Mouse (Mus musculus): Measurements from ENCODE around the gene Wfdc8. TPM values are rescaled to one million over a fixed set of nuclear protein-coding genes. Genes with fewer than 3 reads are reported as not detected.

Gene Wfdc8
- total and polyA plus RNA-seq, 3 experiments, result not detected

DNA sequence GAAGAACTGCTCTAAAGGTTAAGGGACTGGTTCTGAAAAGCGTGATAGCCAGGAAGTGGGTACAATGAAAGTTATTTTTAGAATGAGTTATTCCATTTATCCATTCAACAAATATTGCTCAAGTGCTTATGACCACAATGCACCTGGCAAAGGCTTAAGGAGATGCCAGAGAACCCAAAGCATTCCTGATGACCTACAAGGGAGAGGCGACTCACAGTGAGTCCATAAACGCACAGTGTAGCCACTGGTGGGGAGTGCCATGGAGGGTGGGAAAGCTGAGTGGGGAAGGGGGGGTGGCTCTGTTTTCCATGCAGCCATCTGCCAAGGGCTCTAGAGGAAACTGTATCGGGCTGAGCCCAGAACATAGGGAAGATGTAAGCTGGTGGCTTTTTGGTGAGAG, 64.1 kb downstream of the Wfdc8 start:
- H3K27me3 ChIP-seq (ENCODE audit: control insufficient read depth in 1 of 2, insufficient read depth in 2 of 2, low read length in 2 of 2), result peaks cover 4 to 5% of the 10 kb centered on the region in 2 experiments
- H3K4me1 ChIP-seq (ENCODE audit: control insufficient read depth in 1 of 2, insufficient read depth in 2 of 2, low read length in 2 of 2), result no peaks in the 10 kb centered on the region
- no peak for DNase-seq (ENCODE audit: low read depth, low spot score)
- H3K36me3 ChIP-seq (ENCODE audit: control insufficient read depth in 1 of 2, insufficient read depth in 2 of 2, low read length in 2 of 2), result no peaks in the 10 kb centered on the region
- no peak overlapping the region for H3K4me3 ChIP-seq (ENCODE audit: control insufficient read depth in 1 of 2, insufficient read depth in 1 of 2, low read depth in 2 of 2, low read length in 2 of 2)
- no peaks in the 10 kb centered on the region for H3K9me3 ChIP-seq (replicated peaks; ENCODE audit: insufficient read depth, low read length)
- no peak for TF ChIP-seq E2F4 (IDR thresholded peaks at IDR 0.05; ENCODE audit: borderline replicate concordance, low read depth, low read length)
- TF ChIP-seq MEF2A (IDR thresholded peaks at IDR 0.05; ENCODE audit: extremely low read depth, insufficient replicate concordance, low read depth, low read length, poor library complexity, severe bottlenecking), result no peak
- TF ChIP-seq JUND (IDR thresholded peaks at IDR 0.05; ENCODE audit: low read depth, low read length), result no peak
- no peak for TF ChIP-seq MAFK (IDR thresholded peaks at IDR 0.05; ENCODE audit: borderline replicate concordance, low read depth, low read length)
- TF ChIP-seq CHD2 (IDR thresholded peaks at IDR 0.05; ENCODE audit: low read length), result no peak
- TF ChIP-seq ZNF384 (IDR thresholded peaks at IDR 0.05; ENCODE audit: low read depth, low read length), result no peak
- no peak for TF ChIP-seq KAT2A (conservative IDR thresholded peaks at IDR 0.05; ENCODE audit: low read depth, low read length)
- no peak for TF ChIP-seq EP300 (IDR thresholded peaks at IDR 0.05; ENCODE audit: low read depth in 1 of 2, low read length in 2 of 2)
- TF ChIP-seq NRF1 (IDR thresholded peaks at IDR 0.05; ENCODE audit: insufficient read depth, low read depth, low read length, poor library complexity, severe bottlenecking), result no peak
- TF ChIP-seq ELF1 (IDR thresholded peaks at IDR 0.05; ENCODE audit: low read depth, low read length), result no peak
- no peak for TF ChIP-seq TCF12 (IDR thresholded peaks at IDR 0.05; ENCODE audit: low read depth, low read length)
- no peak for TF ChIP-seq CHD1 (IDR thresholded peaks at IDR 0.05; ENCODE audit: low read depth, low read length)
- no peak for TF ChIP-seq RCOR1 (IDR thresholded peaks at IDR 0.05; ENCODE audit: low read depth, low read length)
- TF ChIP-seq USF2 (IDR thresholded peaks at IDR 0.05; ENCODE audit: borderline replicate concordance in 1 of 2, insufficient read depth in 1 of 2, low read depth in 1 of 2, low read length in 2 of 2), result no peak
- no peak for TF ChIP-seq ZC3H11A (IDR thresholded peaks at IDR 0.05; ENCODE audit: low read depth, low read length)
- no peak for TF ChIP-seq SMC3 (IDR thresholded peaks at IDR 0.05; ENCODE audit: low read depth, low read length)
- TF ChIP-seq BHLHE40 (IDR thresholded peaks at IDR 0.05; ENCODE audit: borderline replicate concordance, low read depth, low read length), result no peak
- TF ChIP-seq ZMIZ1 (IDR thresholded peaks at IDR 0.05; ENCODE audit: low read depth, low read length), result no peak
- no peak for TF ChIP-seq SIN3A (IDR thresholded peaks at IDR 0.05; ENCODE audit: low read length)
- no peak for TF ChIP-seq ETS1 (IDR thresholded peaks at IDR 0.05; ENCODE audit: low read depth, low read length)
- H3K9ac ChIP-seq (ENCODE audit: control insufficient read depth, low read depth, low read length, poor library complexity, severe bottlenecking), result no peak overlapping the region
- no peak overlapping the region for H3K27ac ChIP-seq (ENCODE audit: control insufficient read depth, low read depth, low read length)
- no peaks in the 10 kb centered on the region for H3K79me2 ChIP-seq (ENCODE audit: control insufficient read depth, insufficient read depth, low read length, poor library complexity)

Other genes starting within 250 kb of the Wfdc8 start
Only the 30 nearest of the 33 such genes appear.
- gene Rbpjl, start 210.5 kb downstream of the Wfdc8 start, total RNA-seq (2012; rRNA removed), result not detected in 2 replicates
- under 1 TPM in 1 of 2 experiments, not detected in 1; 0.07 TPM for gene Rbpjl, start 210.5 kb downstream of the Wfdc8 start, polyA plus RNA-seq (2012; ENCODE audit: insufficient read depth in 1 of 2, insufficient read length in 2 of 2, low read depth in 1 of 2, low replicate concordance in 2 of 2, missing spikeins in 1 of 2)
- not detected in 2 replicates for gene Matn4, start 208.5 kb downstream of the Wfdc8 start, total RNA-seq (2012; rRNA removed)
- gene Matn4, start 208.5 kb downstream of the Wfdc8 start, polyA plus RNA-seq (2012; ENCODE audit: insufficient read depth in 1 of 2, insufficient read length in 2 of 2, low read depth in 1 of 2, low replicate concordance in 2 of 2, missing spikeins in 1 of 2), result not detected
- not detected in 2 replicates for gene Sdc4, start 169.7 kb downstream of the Wfdc8 start, total RNA-seq (2012; rRNA removed)
- not detected for gene Sdc4, start 169.7 kb downstream of the Wfdc8 start, polyA plus RNA-seq (2012; ENCODE audit: insufficient read depth in 1 of 2, insufficient read length in 2 of 2, low read depth in 1 of 2, low replicate concordance in 2 of 2, missing spikeins in 1 of 2)
- gene Sys1, start 156.7 kb downstream of the Wfdc8 start, total RNA-seq (2012; rRNA removed), result 94.3 and 96.5 TPM in 2 replicates
- gene Sys1, start 156.7 kb downstream of the Wfdc8 start, polyA plus RNA-seq (2012; ENCODE audit: insufficient read depth in 1 of 2, insufficient read length in 2 of 2, low read depth in 1 of 2, low replicate concordance in 2 of 2, missing spikeins in 1 of 2), result 10 to 100 TPM in 1 of 2 experiments, not detected in 1; 85.8 TPM
- 1.0 TPM in 1 of 2 replicates, not detected in the other for gene Gm20458, start 152.7 kb downstream of the Wfdc8 start, total RNA-seq (2012; rRNA removed)
- 10 to 100 TPM in 1 of 2 experiments, not detected in 1; 19.2 TPM for gene Gm20458, start 152.7 kb downstream of the Wfdc8 start, polyA plus RNA-seq (2012; ENCODE audit: insufficient read depth in 1 of 2, insufficient read length in 2 of 2, low read depth in 1 of 2, low replicate concordance in 2 of 2, missing spikeins in 1 of 2)
- gene Trp53tg5, start 139.9 kb downstream of the Wfdc8 start, total RNA-seq (2012; rRNA removed), result not detected in 2 replicates
- under 1 TPM in 1 of 2 experiments, not detected in 1; 0.13 TPM for gene Trp53tg5, start 139.9 kb downstream of the Wfdc8 start, polyA plus RNA-seq (2012; ENCODE audit: insufficient read depth in 1 of 2, insufficient read length in 2 of 2, low read depth in 1 of 2, low replicate concordance in 2 of 2, missing spikeins in 1 of 2)
- gene Dbndd2, start 127.5 kb downstream of the Wfdc8 start, total RNA-seq (2012; rRNA removed), result 11.9 and 13.1 TPM in 2 replicates
- gene Dbndd2, start 127.5 kb downstream of the Wfdc8 start, polyA plus RNA-seq (2012; ENCODE audit: insufficient read depth in 1 of 2, insufficient read length in 2 of 2, low read depth in 1 of 2, low replicate concordance in 2 of 2, missing spikeins in 1 of 2), result 1 to 10 TPM in 1 of 2 experiments, not detected in 1; 6.9 TPM
- 35.8 and 39.8 TPM in 2 replicates for gene Pigt, start 116.1 kb downstream of the Wfdc8 start, total RNA-seq (2012; rRNA removed)
- gene Pigt, start 116.1 kb downstream of the Wfdc8 start, polyA plus RNA-seq (2012; ENCODE audit: insufficient read depth in 1 of 2, insufficient read length in 2 of 2, low read depth in 1 of 2, low replicate concordance in 2 of 2, missing spikeins in 1 of 2), result 100 to 1,000 TPM in 1 of 2 experiments, not detected in 1; 115 TPM
- gene Wfdc2, start 51.2 kb downstream of the Wfdc8 start, total RNA-seq (2012; rRNA removed), result not detected in 2 replicates
- not detected for gene Wfdc2, start 51.2 kb downstream of the Wfdc8 start, polyA plus RNA-seq (2012; ENCODE audit: insufficient read depth in 1 of 2, insufficient read length in 2 of 2, low read depth in 1 of 2, low replicate concordance in 2 of 2, missing spikeins in 1 of 2)
- gene Spint3, start 40.2 kb downstream of the Wfdc8 start, total RNA-seq (2012; rRNA removed), result not detected in 2 replicates
- not detected for gene Spint3, start 40.2 kb downstream of the Wfdc8 start, polyA plus RNA-seq (2012; ENCODE audit: insufficient read depth in 1 of 2, insufficient read length in 2 of 2, low read depth in 1 of 2, low replicate concordance in 2 of 2, missing spikeins in 1 of 2)
- not detected in 2 replicates for gene Wfdc6a, start 28.2 kb downstream of the Wfdc8 start, total RNA-seq (2012; rRNA removed)
- gene Wfdc6a, start 28.2 kb downstream of the Wfdc8 start, polyA plus RNA-seq (2012; ENCODE audit: insufficient read depth in 1 of 2, insufficient read length in 2 of 2, low read depth in 1 of 2, low replicate concordance in 2 of 2, missing spikeins in 1 of 2), result not detected
- not detected in 2 replicates for gene Eppin, start 20.0 kb downstream of the Wfdc8 start, total RNA-seq (2012; rRNA removed)
- not detected for gene Eppin, start 20.0 kb downstream of the Wfdc8 start, polyA plus RNA-seq (2012; ENCODE audit: insufficient read depth in 1 of 2, insufficient read length in 2 of 2, low read depth in 1 of 2, low replicate concordance in 2 of 2, missing spikeins in 1 of 2)
- gene Wfdc6b, start 104 bp downstream of the Wfdc8 start, total RNA-seq (2012; rRNA removed), result not detected in 2 replicates
- gene Wfdc6b, start 104 bp downstream of the Wfdc8 start, polyA plus RNA-seq (2012; ENCODE audit: insufficient read depth in 1 of 2, insufficient read length in 2 of 2, low read depth in 1 of 2, low replicate concordance in 2 of 2, missing spikeins in 1 of 2), result not detected
- gene Wfdc16, start 25.2 kb upstream of the Wfdc8 start, total RNA-seq (2012; rRNA removed), result not detected in 2 replicates
- not detected for gene Wfdc16, start 25.2 kb upstream of the Wfdc8 start, polyA plus RNA-seq (2012; ENCODE audit: insufficient read depth in 1 of 2, insufficient read length in 2 of 2, low read depth in 1 of 2, low replicate concordance in 2 of 2, missing spikeins in 1 of 2)
- not detected in 2 replicates for gene Wfdc10, start 42.4 kb upstream of the Wfdc8 start, total RNA-seq (2012; rRNA removed)
- gene Wfdc10, start 42.4 kb upstream of the Wfdc8 start, polyA plus RNA-seq (2012; ENCODE audit: insufficient read depth in 1 of 2, insufficient read length in 2 of 2, low read depth in 1 of 2, low replicate concordance in 2 of 2, missing spikeins in 1 of 2), result not detected
- not detected in 2 replicates for gene Wfdc9, start 43.0 kb upstream of the Wfdc8 start, total RNA-seq (2012; rRNA removed)
- not detected for gene Wfdc9, start 43.0 kb upstream of the Wfdc8 start, polyA plus RNA-seq (2012; ENCODE audit: insufficient read depth in 1 of 2, insufficient read length in 2 of 2, low read depth in 1 of 2, low replicate concordance in 2 of 2, missing spikeins in 1 of 2)
- not detected in 2 replicates for gene Wfdc11, start 60.5 kb upstream of the Wfdc8 start, total RNA-seq (2012; rRNA removed)
- not detected for gene Wfdc11, start 60.5 kb upstream of the Wfdc8 start, polyA plus RNA-seq (2012; ENCODE audit: insufficient read depth in 1 of 2, insufficient read length in 2 of 2, low read depth in 1 of 2, low replicate concordance in 2 of 2, missing spikeins in 1 of 2)
- gene Wfdc13, start 71.5 kb upstream of the Wfdc8 start, total RNA-seq (2012; rRNA removed), result 0.12 TPM in 1 of 2 replicates, not detected in the other
- not detected for gene Wfdc13, start 71.5 kb upstream of the Wfdc8 start, polyA plus RNA-seq (2012; ENCODE audit: insufficient read depth in 1 of 2, insufficient read length in 2 of 2, low read depth in 1 of 2, low replicate concordance in 2 of 2, missing spikeins in 1 of 2)
- gene Spint4, start 84.9 kb upstream of the Wfdc8 start, total RNA-seq (2012; rRNA removed), result not detected in 2 replicates
- gene Spint4, start 84.9 kb upstream of the Wfdc8 start, polyA plus RNA-seq (2012; ENCODE audit: insufficient read depth in 1 of 2, insufficient read length in 2 of 2, low read depth in 1 of 2, low replicate concordance in 2 of 2, missing spikeins in 1 of 2), result not detected
- not detected in 2 replicates for gene Spint5, start 101.7 kb upstream of the Wfdc8 start, total RNA-seq (2012; rRNA removed)
- gene Spint5, start 101.7 kb upstream of the Wfdc8 start, polyA plus RNA-seq (2012; ENCODE audit: insufficient read depth in 1 of 2, insufficient read length in 2 of 2, low read depth in 1 of 2, low replicate concordance in 2 of 2, missing spikeins in 1 of 2), result not detected
- 0.20 and 0.31 TPM in 2 replicates for gene Wfdc3, start 132.3 kb upstream of the Wfdc8 start, total RNA-seq (2012; rRNA removed)
- gene Wfdc3, start 132.3 kb upstream of the Wfdc8 start, polyA plus RNA-seq (2012; ENCODE audit: insufficient read depth in 1 of 2, insufficient read length in 2 of 2, low read depth in 1 of 2, low replicate concordance in 2 of 2, missing spikeins in 1 of 2), result under 1 TPM in 1 of 2 experiments, not detected in 1; 0.40 TPM
- 20.6 and 20.9 TPM in 2 replicates for gene Dnttip1, start 132.4 kb upstream of the Wfdc8 start, total RNA-seq (2012; rRNA removed)
- 10 to 100 TPM in 1 of 2 experiments, not detected in 1; 59.9 TPM for gene Dnttip1, start 132.4 kb upstream of the Wfdc8 start, polyA plus RNA-seq (2012; ENCODE audit: insufficient read depth in 1 of 2, insufficient read length in 2 of 2, low read depth in 1 of 2, low replicate concordance in 2 of 2, missing spikeins in 1 of 2)
- gene Ube2c, start 156.3 kb upstream of the Wfdc8 start, total RNA-seq (2012; rRNA removed), result 170 and 177 TPM in 2 replicates
- 100 to 1,000 TPM; 257 to 365 TPM for gene Ube2c, start 156.3 kb upstream of the Wfdc8 start, polyA plus RNA-seq (2012; ENCODE audit: insufficient read depth in 1 of 2, insufficient read length in 2 of 2, low read depth in 1 of 2, low replicate concordance in 2 of 2, missing spikeins in 1 of 2)
- not detected in 2 replicates for gene Tnnc2, start 166.3 kb upstream of the Wfdc8 start, total RNA-seq (2012; rRNA removed)
- gene Tnnc2, start 166.3 kb upstream of the Wfdc8 start, polyA plus RNA-seq (2012; ENCODE audit: insufficient read depth in 1 of 2, insufficient read length in 2 of 2, low read depth in 1 of 2, low replicate concordance in 2 of 2, missing spikeins in 1 of 2), result not detected
- gene Snx21, start 172.2 kb upstream of the Wfdc8 start, total RNA-seq (2012; rRNA removed), result 3.8 and 4.0 TPM in 2 replicates
- gene Snx21, start 172.2 kb upstream of the Wfdc8 start, polyA plus RNA-seq (2012; ENCODE audit: insufficient read depth in 1 of 2, insufficient read length in 2 of 2, low read depth in 1 of 2, low replicate concordance in 2 of 2, missing spikeins in 1 of 2), result 1 to 10 TPM in 1 of 2 experiments, not detected in 1; 7.7 TPM
- 32.2 and 40.3 TPM in 2 replicates for gene Acot8, start 191.3 kb upstream of the Wfdc8 start, total RNA-seq (2012; rRNA removed)
- gene Acot8, start 191.3 kb upstream of the Wfdc8 start, polyA plus RNA-seq (2012; ENCODE audit: insufficient read depth in 1 of 2, insufficient read length in 2 of 2, low read depth in 1 of 2, low replicate concordance in 2 of 2, missing spikeins in 1 of 2), result 10 to 100 TPM in 1 of 2 experiments, not detected in 1; 30.9 TPM
- 4.7 and 4.8 TPM in 2 replicates for gene Zswim3, start 191.5 kb upstream of the Wfdc8 start, total RNA-seq (2012; rRNA removed)
- 1 to 10 TPM in 1 of 2 experiments, not detected in 1; 5.9 TPM for gene Zswim3, start 191.5 kb upstream of the Wfdc8 start, polyA plus RNA-seq (2012; ENCODE audit: insufficient read depth in 1 of 2, insufficient read length in 2 of 2, low read depth in 1 of 2, low replicate concordance in 2 of 2, missing spikeins in 1 of 2)
- 7.1 and 8.2 TPM in 2 replicates for gene Zswim1, start 209.1 kb upstream of the Wfdc8 start, total RNA-seq (2012; rRNA removed)
- 10 to 100 TPM in 1 of 2 experiments, not detected in 1; 17.4 TPM for gene Zswim1, start 209.1 kb upstream of the Wfdc8 start, polyA plus RNA-seq (2012; ENCODE audit: insufficient read depth in 1 of 2, insufficient read length in 2 of 2, low read depth in 1 of 2, low replicate concordance in 2 of 2, missing spikeins in 1 of 2)
- 0.42 and 0.50 TPM in 2 replicates for gene Spata25, start 214.9 kb upstream of the Wfdc8 start, total RNA-seq (2012; rRNA removed)
- under 1 TPM in 1 of 2 experiments, not detected in 1; 0.13 TPM for gene Spata25, start 214.9 kb upstream of the Wfdc8 start, polyA plus RNA-seq (2012; ENCODE audit: insufficient read depth in 1 of 2, insufficient read length in 2 of 2, low read depth in 1 of 2, low replicate concordance in 2 of 2, missing spikeins in 1 of 2)
- 46.3 and 50.5 TPM in 2 replicates for gene Ctsa, start 219.2 kb upstream of the Wfdc8 start, total RNA-seq (2012; rRNA removed)
- 10 to 100 TPM in 1 of 2 experiments, not detected in 1; 87.7 TPM for gene Ctsa, start 219.2 kb upstream of the Wfdc8 start, polyA plus RNA-seq (2012; ENCODE audit: insufficient read depth in 1 of 2, insufficient read length in 2 of 2, low read depth in 1 of 2, low replicate concordance in 2 of 2, missing spikeins in 1 of 2)

Measured in MEL (cell line).